Mouse (Mus musculus) CH12.LX (cell line): ENCODE data around the gene Ampd3.

Experiments
- CTCF ChIP-seq, 2 experiments: IDR thresholded peaks in 1 of 2; conservative IDR thresholded peaks in 1 of 2; 2 replicates each; pipeline ENCODE4 v1.5.1; 2011 to 2012; ENCODE audit warnings: low read depth in 2 of 2, low read length in 2 of 2, improper control_type of control experiment in 1 of 2, inconsistent platforms in 1 of 2, mild to moderate bottlenecking in 1 of 2, moderate library complexity in 1 of 2
- E2F4 ChIP-seq: IDR thresholded peaks from 2 replicates; pipeline ENCODE4 v1.6.1; 2011; ENCODE audit warnings: low read depth, low read length, improper control_type of control experiment; ENCODE audit not compliant: insufficient replicate concordance
- HCFC1 ChIP-seq: IDR thresholded peaks from 2 replicates; pipeline ENCODE4 v1.6.1; 2012; ENCODE audit warnings: low read depth, mild to moderate bottlenecking, inconsistent platforms, low read length, improper control_type of control experiment
- JUND ChIP-seq: conservative IDR thresholded peaks from 2 replicates; pipeline ENCODE4 v1.6.1; 2011; ENCODE audit warnings: low read depth, low read length, improper control_type of control experiment
- NRF1 ChIP-seq: IDR thresholded peaks from 2 replicates; pipeline ENCODE4 v1.6.1; 2014; ENCODE audit warnings: low read depth, mild to moderate bottlenecking, inconsistent platforms, low read length, improper control_type of control experiment, moderate library complexity

DNA sequence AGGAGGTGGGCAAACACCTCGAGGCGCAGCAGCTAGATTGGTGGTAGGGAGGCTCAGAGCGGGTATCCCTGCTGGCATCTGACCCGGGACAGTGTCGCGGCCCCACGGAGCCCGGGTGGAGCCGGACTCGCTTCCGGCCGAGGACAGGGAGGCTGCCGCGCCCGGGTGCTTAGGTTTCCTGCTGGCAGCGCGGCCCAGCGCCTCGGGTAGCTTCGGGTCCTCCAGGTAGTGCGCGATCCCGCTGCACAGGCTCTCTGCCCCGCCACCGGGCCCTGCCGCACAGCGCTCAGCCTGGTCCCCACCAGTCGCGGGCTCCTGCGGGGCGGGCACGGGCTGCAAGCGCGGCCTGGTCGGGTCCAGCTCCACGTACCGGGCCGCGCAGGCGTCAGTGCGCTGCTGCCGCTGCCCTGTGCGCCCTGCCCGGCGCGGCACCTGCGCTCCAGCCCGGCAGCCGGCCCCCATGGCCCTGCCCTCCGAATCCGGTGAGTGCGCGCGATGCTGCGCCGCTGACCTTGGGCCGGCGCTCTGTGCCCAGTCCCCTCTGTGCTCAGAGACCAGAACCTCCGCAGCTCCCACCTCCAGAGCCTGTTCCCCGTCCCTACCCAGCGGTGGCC is 552 bp downstream of the Ampd3 start:
- TF ChIP-seq E2F4, result no peak
- TF ChIP-seq CTCF (conservative IDR thresholded peaks at IDR 0.05 in 1 of 2, IDR thresholded peaks at IDR 0.05 in 1 of 2; ENCODE audit: low read depth in 2 of 2, low read length in 2 of 2), result no peak
- no peak for TF ChIP-seq JUND
- TF ChIP-seq NRF1, result no peak
- no peak for TF ChIP-seq HCFC1
